Mouse (Mus musculus): ENCODE measurements around the gene Sowahd. TPM values are rescaled to one million over a fixed set of nuclear protein-coding genes. Genes with fewer than 3 reads are reported as not detected.
"Not testable (repeated sequence)": the region's sequence is repeated elsewhere in the genome, so short reads cannot be mapped to it uniquely, and the experiment has no call there.

Sowahd gene
- polyA plus RNA-seq, 1 experiment from 2014 or later: not detected

- Histone ChIP-seq H3K4me3 (ENCODE audit: low read length) (no peak overlapping the region), H3K27me3 (ENCODE audit: insufficient read depth, low read length) (no peaks in the 10 kb centered on the region), H3K4me1 (ENCODE audit: insufficient read depth, low read length) (no peaks in the 10 kb centered on the region), H3K4me2 (replicated peaks; ENCODE audit: low read depth, low read length) (no peak overlapping the region), H3K36me3 (ENCODE audit: insufficient read depth, low read length) (no peaks in the 10 kb centered on the region), H3K9me3 (ENCODE audit: low read length) (no peaks in the 10 kb centered on the region), H3K27ac (ENCODE audit: low read length) (no peak overlapping the region), H3K9ac (replicated peaks; ENCODE audit: low read length) (no peak overlapping the region)
- WGBS: 83% methylated on average over 9 of the region's 9 CpGs
- ATAC-seq (ENCODE audit: low FRiP score, low TSS enrichment): no peak
Measured at GRCm38 (mm10) chrX:37063902-37064301, 15.3 kb downstream of the Sowahd start.

- no peak overlapping the region for H3K27ac ChIP-seq (ENCODE audit: low read length)
- no peaks in the 10 kb centered on the region for H3K4me1 ChIP-seq (ENCODE audit: insufficient read depth, low read length)
- no peak overlapping the region for H3K4me2 ChIP-seq (replicated peaks; ENCODE audit: low read depth, low read length)
- no peak for ATAC-seq (ENCODE audit: low FRiP score, low TSS enrichment)
- no peaks in the 10 kb centered on the region for H3K9me3 ChIP-seq (ENCODE audit: low read length)
- 76% methylated on average over 3 of the region's 3 CpGs for WGBS
- no peak overlapping the region for H3K4me3 ChIP-seq (ENCODE audit: low read length)
- no peaks in the 10 kb centered on the region for H3K36me3 ChIP-seq (ENCODE audit: insufficient read depth, low read length)
- H3K27me3 ChIP-seq (ENCODE audit: insufficient read depth, low read length): no peaks in the 10 kb centered on the region
- no peak overlapping the region for H3K9ac ChIP-seq (replicated peaks; ENCODE audit: low read length)
Measured at GRCm38 (mm10) chrX:37067299-37067698, 18.7 kb downstream of the Sowahd start.

- no peak overlapping the region for H3K4me2 ChIP-seq (replicated peaks; ENCODE audit: low read depth, low read length)
- no peaks in the 10 kb centered on the region for H3K4me1 ChIP-seq (ENCODE audit: insufficient read depth, low read length)
- no peak overlapping the region for H3K9ac ChIP-seq (replicated peaks; ENCODE audit: low read length)
- no peaks in the 10 kb centered on the region for H3K27me3 ChIP-seq (ENCODE audit: insufficient read depth, low read length)
- WGBS: 73% methylated on average over 5 of the region's 5 CpGs
- H3K4me3 ChIP-seq (ENCODE audit: low read length): no peak overlapping the region
- H3K27ac ChIP-seq (ENCODE audit: low read length): no peak overlapping the region
- no peaks in the 10 kb centered on the region for H3K9me3 ChIP-seq (ENCODE audit: low read length)
- ATAC-seq (ENCODE audit: low FRiP score, low TSS enrichment): no peak
- H3K36me3 ChIP-seq (ENCODE audit: insufficient read depth, low read length): no peaks in the 10 kb centered on the region
Measured at GRCm38 (mm10) chrX:37068766-37069165, 20.1 kb downstream of the Sowahd start.

- 37% methylated on average over 9 of the region's 9 CpGs for WGBS
- ATAC-seq (ENCODE audit: low FRiP score, low TSS enrichment): peak; percentile 31; the same call in 1 of the 2 replicates
- Histone ChIP-seq H3K27me3 (ENCODE audit: insufficient read depth, low read length) (no peaks in the 10 kb centered on the region), H3K9ac (replicated peaks; ENCODE audit: low read length) (no peak overlapping the region), H3K4me1 (ENCODE audit: insufficient read depth, low read length) (no peaks in the 10 kb centered on the region), H3K27ac (ENCODE audit: low read length) (no peak overlapping the region), H3K9me3 (ENCODE audit: low read length) (no peaks in the 10 kb centered on the region), H3K4me2 (replicated peaks; ENCODE audit: low read depth, low read length) (no peak overlapping the region), H3K36me3 (ENCODE audit: insufficient read depth, low read length) (no peaks in the 10 kb centered on the region), H3K4me3 (ENCODE audit: low read length) (no peak overlapping the region)
Measured at GRCm38 (mm10) chrX:37074262-37074892, 25.7 kb downstream of the Sowahd start.

- 80% methylated on average over 8 of the region's 8 CpGs for WGBS
- Histone ChIP-seq H3K9ac (replicated peaks; ENCODE audit: low read length) (no peak overlapping the region), H3K27ac (ENCODE audit: low read length) (no peak overlapping the region), H3K4me3 (ENCODE audit: low read length) (no peak overlapping the region), H3K27me3 (ENCODE audit: insufficient read depth, low read length) (no peaks in the 10 kb centered on the region), H3K9me3 (ENCODE audit: low read length) (no peaks in the 10 kb centered on the region), H3K4me1 (ENCODE audit: insufficient read depth, low read length) (no peaks in the 10 kb centered on the region), H3K4me2 (replicated peaks; ENCODE audit: low read depth, low read length) (no peak overlapping the region), H3K36me3 (ENCODE audit: insufficient read depth, low read length) (peaks cover 2% of the 10 kb centered on the region; the same call in 1 of the 2 replicates)
- no peak for ATAC-seq (ENCODE audit: low FRiP score, low TSS enrichment)
Measured at GRCm38 (mm10) chrX:37076651-37077050, 28.0 kb downstream of the Sowahd start.

GRCm38 (mm10) chrX:37080345-37080744 lies 31.7 kb downstream of the Sowahd start:
- not testable (repeated sequence) for H3K4me3 ChIP-seq (ENCODE audit: low read length); H3K9me3 ChIP-seq (ENCODE audit: low read length); H3K9ac ChIP-seq (replicated peaks; ENCODE audit: low read length); H3K4me1 ChIP-seq (ENCODE audit: insufficient read depth, low read length); H3K27ac ChIP-seq (ENCODE audit: low read length); H3K27me3 ChIP-seq (ENCODE audit: insufficient read depth, low read length); H3K4me2 ChIP-seq (replicated peaks; ENCODE audit: low read depth, low read length); ATAC-seq (ENCODE audit: low FRiP score, low TSS enrichment)
- H3K36me3 ChIP-seq (ENCODE audit: insufficient read depth, low read length): peaks cover 11% of the 10 kb centered on the region; the same call in 1 of the 2 replicates
- WGBS: 68% methylated on average over 3 of the region's 4 CpGs

- no peaks in the 10 kb centered on the region for H3K27me3 ChIP-seq (ENCODE audit: insufficient read depth, low read length)
- H3K9me3 ChIP-seq (ENCODE audit: low read length): no peaks in the 10 kb centered on the region
- no peak for ATAC-seq (ENCODE audit: low FRiP score, low TSS enrichment)
- no peak overlapping the region for H3K27ac ChIP-seq (ENCODE audit: low read length)
- peaks cover 11% of the 10 kb centered on the region; the same call in 1 of the 2 replicates for H3K36me3 ChIP-seq (ENCODE audit: insufficient read depth, low read length)
- H3K4me2 ChIP-seq (replicated peaks; ENCODE audit: low read depth, low read length): no peak overlapping the region
- H3K4me1 ChIP-seq (ENCODE audit: insufficient read depth, low read length): no peaks in the 10 kb centered on the region
- H3K4me3 ChIP-seq (ENCODE audit: low read length): no peak overlapping the region
- H3K9ac ChIP-seq (replicated peaks; ENCODE audit: low read length): no peak overlapping the region
- 64% methylated on average over 6 of the region's 6 CpGs for WGBS
Measured at GRCm38 (mm10) chrX:37081194-37081593, 32.5 kb downstream of the Sowahd start.

- Histone ChIP-seq H3K27ac (ENCODE audit: low read length) (peak overlapping the region; percentile 94), H3K27me3 (ENCODE audit: insufficient read depth, low read length) (no peaks in the 10 kb centered on the region), H3K36me3 (ENCODE audit: insufficient read depth, low read length) (peaks cover 11% of the 10 kb centered on the region; the same call in 1 of the 2 replicates), H3K9me3 (ENCODE audit: low read length) (no peaks in the 10 kb centered on the region), H3K4me3 (ENCODE audit: low read length) (peak overlapping the region; percentile 66), H3K4me2 (replicated peaks; ENCODE audit: low read depth, low read length) (peak overlapping the region; percentile 68), H3K9ac (replicated peaks; ENCODE audit: low read length) (peak overlapping the region; percentile 83), H3K4me1 (ENCODE audit: insufficient read depth, low read length) (no peaks in the 10 kb centered on the region)
- 28% methylated on average over 19 of the region's 19 CpGs for WGBS
- ATAC-seq (ENCODE audit: low FRiP score, low TSS enrichment): peak; percentile 8; the same call in 1 of the 2 replicates
Measured at GRCm38 (mm10) chrX:37084318-37084926, 35.8 kb downstream of the Sowahd start.

- Histone ChIP-seq H3K9ac (replicated peaks; ENCODE audit: low read length) (peak within 1 kb of the TSS; percentile 83), H3K27ac (ENCODE audit: low read length) (peak within 1 kb of the TSS; percentile 94), H3K36me3 (ENCODE audit: insufficient read depth, low read length) (peaks cover 11% of the 10 kb centered on the region; the same call in 1 of the 2 replicates), H3K4me3 (ENCODE audit: low read length) (peak within 1 kb of the TSS; percentile 66), H3K9me3 (ENCODE audit: low read length) (no peaks in the 10 kb centered on the region), H3K27me3 (ENCODE audit: insufficient read depth, low read length) (no peaks in the 10 kb centered on the region), H3K4me2 (replicated peaks; ENCODE audit: low read depth, low read length) (peak within 1 kb of the TSS; percentile 68), H3K4me1 (ENCODE audit: insufficient read depth, low read length) (no peaks in the 10 kb centered on the region)
- peak; percentile 94 for ATAC-seq (ENCODE audit: low FRiP score, low TSS enrichment)
- WGBS: 19% methylated on average over 38 of the region's 38 CpGs
Measured at GRCm38 (mm10) chrX:37084927-37085660, 36.4 kb downstream of the Sowahd start, which contains the start of gene Rpl39. Gene Rpl39 (minus strand): TSS chrX:37085402.

Data from kidney, embryonic 16.5 days (tissue).